Mouse (Mus musculus) monocyte, adult 2 months (primary cell): ENCODE data around the gene Kpna4.

Source experiments
- DNase-seq, 2 experiments: peaks; one replicate each; pipeline ENCODE4 v3.0.0; 2022; ENCODE audit warnings: low spot score in 2 of 2, low read depth in 1 of 2

Kpna4 gene

GRCm38 (mm10) chr3:69126509-69127345 is at the start of gene Kpna4:
Gene Kpna4 (minus strand): TSS chr3:69127113.
- peak; percentile 91 to 94 for DNase-seq

GRCm38 (mm10) chr3:69175229-69175628 is 48.3 kb upstream of the Kpna4 start:
- DNase-seq, result no peak

- DNase-seq, result no peak
These were observed 44.2 kb upstream of the Kpna4 start for GRCm38 (mm10) chr3:69171123-69171522.

GRCm38 (mm10) chr3:69169796-69170195 is 42.9 kb upstream of the Kpna4 start:
- DNase-seq, result no peak

GRCm38 (mm10) chr3:69168724-69169123 is 41.8 kb upstream of the Kpna4 start:
- no peak for DNase-seq

- peak; percentile 16 to 33 for DNase-seq
These were observed 36.1 kb upstream of the Kpna4 start for GRCm38 (mm10) chr3:69163057-69163456.

- no peak for DNase-seq
These were observed 33.5 kb upstream of the Kpna4 start for GRCm38 (mm10) chr3:69160429-69160828.

- no peak for DNase-seq
These were observed 32.6 kb upstream of the Kpna4 start for GRCm38 (mm10) chr3:69159501-69159900.

- DNase-seq, result no peak
These were observed 31.0 kb upstream of the Kpna4 start for GRCm38 (mm10) chr3:69157886-69158285.

GRCm38 (mm10) chr3:69156484-69156883 is 29.6 kb upstream of the Kpna4 start:
- DNase-seq, result peak; percentile 83 to 85

- DNase-seq, result peak; percentile 28 to 44
These were observed 27.8 kb upstream of the Kpna4 start for GRCm38 (mm10) chr3:69154691-69155090.

- DNase-seq, result no peak
These were observed 24.0 kb upstream of the Kpna4 start for GRCm38 (mm10) chr3:69150921-69151320.

GRCm38 (mm10) chr3:69142372-69142994 is 15.6 kb upstream of the Kpna4 start:
- no peak for DNase-seq

GRCm38 (mm10) chr3:69140851-69141250 is 13.9 kb upstream of the Kpna4 start:
- DNase-seq, result no peak

- no peak for DNase-seq
These were observed 9.1 kb upstream of the Kpna4 start for GRCm38 (mm10) chr3:69136059-69136458.

- DNase-seq, result no peak
These were observed 4.1 kb upstream of the Kpna4 start for GRCm38 (mm10) chr3:69130973-69131372.

GRCm38 (mm10) chr3:69127693-69128092 is 780 bp upstream of the Kpna4 start:
- DNase-seq, result no peak

GRCm38 (mm10) chr3:69127346-69127678 is 399 bp upstream of the Kpna4 start:
- DNase-seq, result no peak

- peak in 1 of 2 experiments; percentile 14 for DNase-seq
These were observed 913 bp downstream of the Kpna4 start for GRCm38 (mm10) chr3:69125891-69126508.

- no peak for DNase-seq
These were observed 1.5 kb downstream of the Kpna4 start for GRCm38 (mm10) chr3:69125461-69125860.

GRCm38 (mm10) chr3:69118827-69119226 is 8.1 kb downstream of the Kpna4 start:
- no peak for DNase-seq

- DNase-seq, result no peak
These were observed 12.2 kb downstream of the Kpna4 start for GRCm38 (mm10) chr3:69114760-69115159.
